Mouse (Mus musculus): Measurements from ENCODE around the gene Srrm1. TPM values are rescaled to one million over a fixed set of nuclear protein-coding genes. Genes with fewer than 3 reads are reported as not detected.

Gene Srrm1
- total RNA-seq, 4 experiments from 2014 or later: 134 to 168 (median 160) TPM

DNA sequence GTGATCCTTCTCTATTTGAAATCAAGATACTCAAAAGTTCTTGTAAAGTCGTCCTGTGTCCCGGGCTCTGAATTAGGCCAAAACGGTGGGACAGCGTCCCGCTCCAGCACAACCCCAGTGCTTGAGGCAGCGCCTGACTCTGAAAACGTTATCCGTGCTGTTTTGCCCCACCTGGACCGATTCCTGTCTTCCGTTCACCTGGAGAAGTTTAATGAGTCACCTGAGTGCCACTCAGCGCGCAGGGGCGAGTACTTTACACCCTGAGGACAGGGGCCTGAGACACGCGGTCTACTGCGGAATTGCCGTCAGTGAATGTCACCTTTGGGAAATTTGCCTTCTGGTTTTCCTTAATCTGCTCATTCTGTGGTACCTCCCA lies 79.8 kb downstream of the Srrm1 start:
- DNase-seq (ENCODE audit: low spot score in 2 of 2): peak in 1 of 2 experiments; percentile 18

DNA sequence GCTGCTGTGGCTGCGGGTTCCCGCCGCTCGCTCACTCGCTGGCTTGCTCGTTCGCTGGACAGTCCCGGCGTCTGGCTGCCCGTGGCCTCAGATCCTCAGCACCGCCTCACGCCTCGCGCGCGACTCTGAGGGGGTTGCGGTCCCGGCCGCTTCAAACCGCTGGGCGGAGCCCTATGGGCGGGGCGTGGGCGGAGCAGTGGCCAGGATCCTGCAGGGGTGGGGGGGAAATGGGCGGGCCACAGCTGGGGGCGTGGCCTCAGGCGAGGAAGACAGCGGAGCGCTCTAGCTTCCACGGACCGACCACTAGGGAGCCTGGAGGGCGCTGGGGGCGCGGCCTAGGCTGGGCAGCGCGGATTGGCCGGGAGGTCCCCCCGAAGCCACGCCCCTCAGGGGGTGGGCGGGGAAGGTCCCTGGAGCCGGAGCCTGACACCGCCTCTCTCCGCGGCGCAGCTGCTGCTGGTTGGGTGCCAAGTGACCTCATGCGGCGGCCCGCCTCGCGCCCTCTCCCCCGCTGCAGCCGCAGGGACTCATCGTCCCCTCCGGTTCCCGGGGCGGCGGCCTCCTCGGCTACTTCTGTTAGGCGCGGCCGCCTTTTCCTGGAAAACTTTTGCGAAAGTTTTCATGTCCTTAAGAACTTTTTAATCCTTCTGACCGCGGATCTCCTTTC lies 80.3 kb downstream of the Srrm1 start, which contains the start of gene Clic4:
Clic4 (minus strand) TSS at position 175 of the 667 bp plus-strand sequence.
- DNase-seq (ENCODE audit: low spot score in 2 of 2): peak; percentile 94

DNA sequence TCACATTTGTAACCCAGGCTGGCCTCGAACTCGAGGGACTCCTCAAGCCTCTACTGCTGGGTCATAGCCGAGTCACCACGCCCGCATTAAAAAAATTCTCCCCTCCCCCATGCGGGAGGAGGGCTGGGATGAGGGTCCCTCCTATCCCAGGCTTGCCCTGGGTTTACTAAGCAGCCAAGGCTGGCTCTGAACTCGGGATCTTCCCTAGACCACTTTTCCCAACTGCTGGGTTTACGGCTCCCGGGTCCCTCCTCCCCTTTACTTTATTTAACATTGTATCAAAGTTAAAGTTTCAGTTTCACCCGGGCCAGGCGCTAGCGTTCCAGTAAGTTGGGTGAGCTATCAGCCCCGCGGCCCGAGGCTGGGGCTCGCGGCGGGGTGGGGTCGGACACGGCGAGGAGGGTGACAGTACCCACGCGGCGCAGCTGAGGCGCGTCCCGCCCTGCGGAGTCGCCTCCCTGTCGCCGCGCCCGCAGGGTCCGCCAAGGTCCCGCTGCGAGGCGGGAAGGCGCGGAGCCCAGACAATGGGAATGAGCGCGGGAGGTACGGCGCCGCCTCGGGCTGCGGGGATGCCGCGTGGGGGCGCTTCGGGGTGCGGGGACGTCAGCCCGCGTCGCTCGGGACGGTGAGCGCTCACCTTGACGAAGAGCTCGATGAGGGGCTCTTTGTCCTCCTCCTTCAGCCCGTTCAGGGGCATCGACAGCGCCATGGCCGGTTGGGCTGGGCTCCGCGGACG lies 81.1 kb downstream of the Srrm1 start:
- DNase-seq (ENCODE audit: low spot score in 2 of 2): no peak

DNA sequence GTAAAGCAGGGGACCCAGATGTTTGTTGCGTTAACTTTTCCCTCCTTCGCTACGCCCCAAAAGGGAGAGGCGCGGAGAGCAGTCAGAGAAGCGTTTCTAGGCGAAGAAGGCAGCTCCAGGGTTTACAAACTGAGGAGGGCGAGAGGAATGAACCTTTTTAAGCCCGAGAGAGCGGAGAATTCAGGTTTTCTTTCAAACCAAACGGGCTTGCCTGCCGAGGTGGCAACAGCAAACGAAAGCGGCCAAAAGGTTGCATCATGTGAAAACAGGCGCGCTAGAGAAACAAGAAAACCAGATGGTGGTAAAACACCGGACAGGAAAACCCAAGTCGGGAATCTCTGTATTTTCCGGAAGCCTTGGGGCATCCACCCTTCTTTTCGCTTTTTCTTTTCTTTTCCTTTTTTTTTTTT lies 81.7 kb downstream of the Srrm1 start:
- no peak for DNase-seq (ENCODE audit: low spot score in 2 of 2)

Other genes with a start within 250 kb of the Srrm1 start
- gene Runx3, start 232.7 kb downstream of the Srrm1 start, total RNA-seq (2022): under 1 TPM in 2 of 4 experiments, not detected in 2; 0.78 to 0.89 TPM
- 10 to 100 TPM; 37.4 to 43.1 (median 38.4) TPM for gene Clic4, start 80.5 kb downstream of the Srrm1 start, total RNA-seq (2022)
- gene Ncmap, start 44.9 kb upstream of the Srrm1 start, total RNA-seq (2022): 1 to 10 TPM in 1 of 4 experiments, under 1 TPM in 2, not detected in 1; 0.58 to 1.2 (median 0.96) TPM
- 10 to 100 TPM; 21.9 to 29.4 (median 24.3) TPM for gene Rcan3, start 80.5 kb upstream of the Srrm1 start, total RNA-seq (2022)
- gene Stpg1, start 141.5 kb upstream of the Srrm1 start, total RNA-seq (2022): 1 to 10 TPM in 3 of 4 experiments, under 1 TPM in 1; 0.89 to 2.2 (median 1.5) TPM
- gene Nipal3, start 141.7 kb upstream of the Srrm1 start, total RNA-seq (2022): 10 to 100 TPM; 83.3 to 97.8 (median 90.0) TPM
- gene Grhl3, start 220.3 kb upstream of the Srrm1 start, total RNA-seq (2022): 1 to 10 TPM in 3 of 4 experiments, under 1 TPM in 1; 0.52 to 1.3 (median 1.2) TPM